Mouse (Mus musculus) activated CD4-positive, CD25-positive, alpha-beta regulatory T cell, adult 9 weeks (primary cell): ENCODE data around the gene Lin54. TPM values are rescaled to one million over a fixed set of nuclear protein-coding genes. Genes with fewer than 3 reads are reported as not detected.

ENCODE experiments used
- polyA plus RNA-seq: library from polyadenylated mRNA; unstranded; fragments of 100-300 nt; shearing (Covaris generic); gene quantifications from one replicate; pipeline ENCODE4 v1.2.1, GENCODE M21; 2017

Lin54 gene
- 11.6 TPM for polyA plus RNA-seq

GRCm38 (mm10) chr5:100500458-100500961 is at the start of gene Lin54:
Lin54 (minus strand) TSS chr5:100500639.

GRCm38 (mm10) chr5:100518049-100519026 is 17.9 kb upstream of the Lin54 start, which contains the start of gene Cops4:
Cops4 (plus strand) TSS chr5:100518309.

GRCm38 (mm10) chr5:100415761-100416590 is 84.5 kb downstream of the Lin54 start, which contains the start of gene Sec31a:
Sec31a (minus strand) TSS chr5:100416234.

Other genes starting within 250 kb of the Lin54 start
- gene Sec31a, start 84.4 kb downstream of the Lin54 start, polyA plus RNA-seq: 92.8 TPM
- gene Cops4, start 17.7 kb upstream of the Lin54 start, polyA plus RNA-seq: 117 TPM
- gene Plac8, start 71.6 kb upstream of the Lin54 start, polyA plus RNA-seq: 39.6 TPM
- 5.3 TPM for gene Coq2, start 174.5 kb upstream of the Lin54 start, polyA plus RNA-seq
- gene Hpse, start 219.1 kb upstream of the Lin54 start, polyA plus RNA-seq: 1.1 TPM